Comparison of ENCODE assay signal across 19 mouse cellular contexts in genomic region chr15:32401909-32402527, GRCm38 (mm10).
"Had no signal": no experiment of that assay in that cellular context is flagged by ENCODE, and none has a peak within 500 bp of the region (broad histone marks: within the 10 kb centered on the region; RNA-seq: fewer than 3 reads in every experiment).

No protein-coding gene starts in this region.

- H3K27ac ChIP-seq: limb, embryonic 12.5 days; limb, embryonic 15.5 days; liver, embryonic 14.5 days; macrophage; neural tube, embryonic 13.5 days had no signal

- H3K9ac ChIP-seq: limb, embryonic 12.5 days; limb, embryonic 15.5 days; liver, embryonic 14.5 days; liver, postnatal 0 days; lung, embryonic 14.5 days; neural tube, embryonic 13.5 days had no signal

- H3K36me3 ChIP-seq: limb, embryonic 12.5 days; limb, embryonic 15.5 days; neural tube, embryonic 13.5 days had no signal

- ATAC-seq: liver, postnatal 0 days; lung, postnatal 0 days had no signal

- H3K27me3 ChIP-seq: limb, embryonic 12.5 days; limb, embryonic 15.5 days; neural tube, embryonic 13.5 days had no signal

- DNase-seq: kidney, adult 18-20 months; kidney, adult 9 months; kidney, postnatal 14 days; kidney, postnatal 4 days; left cerebral cortex, postnatal 4 days; liver, postnatal 0 days; lung, embryonic 14.5 days; midbrain, embryonic 14.5 days; retina, postnatal 1 day; right cerebral cortex, postnatal 25 days; spleen, adult 18-20 months; thymus, postnatal 25 days had no signal

- H3K9me3 ChIP-seq: limb, embryonic 12.5 days; limb, embryonic 15.5 days; neural tube, embryonic 13.5 days had no signal

- H3K4me3 ChIP-seq: limb, embryonic 12.5 days; limb, embryonic 15.5 days; neural tube, embryonic 13.5 days had no signal

- H3K4me2 ChIP-seq: limb, embryonic 12.5 days; limb, embryonic 15.5 days; liver, embryonic 11.5 days; lung, embryonic 14.5 days; neural tube, embryonic 13.5 days had no signal
